Comparison of ENCODE assay signal across 9 mouse cellular contexts in genomic region chr12:113215667-113216346, GRCm38 (mm10). TPM values are rescaled to one million over a fixed set of nuclear protein-coding genes. Genes with fewer than 3 reads are reported as not detected.
DNase-seq lines count a peak whose midpoint lies in the region; ATAC-seq and TF ChIP-seq lines count a peak whose summit lies in the region.
"Had no signal": no experiment of that assay in that cellular context is flagged by ENCODE, and none has a peak within 500 bp of the region (broad histone marks: within the 10 kb centered on the region; RNA-seq: fewer than 3 reads in every experiment).

No protein-coding gene starts in this region.

- no peaks in the 10 kb centered on the region for H3K4me1 ChIP-seq in lung, embryonic 14.5 days (ENCODE audit: insufficient read depth)
- H3K4me1 ChIP-seq in neural tube, embryonic 14.5 days (ENCODE audit: control insufficient read depth, insufficient read depth, low read length) = no peaks in the 10 kb centered on the region

- WGBS in lung, embryonic 14.5 days = 9% methylated on average over 6 of the region's 6 CpGs
- WGBS in neural tube, embryonic 14.5 days = 18% methylated on average over 6 of the region's 6 CpGs

- no peak overlapping the region for H3K4me2 ChIP-seq in lung, embryonic 14.5 days
- no peak overlapping the region for H3K4me2 ChIP-seq in neural tube, embryonic 14.5 days (ENCODE audit: low read depth, low read length)

- H3K27me3 ChIP-seq in lung, embryonic 14.5 days (ENCODE audit: insufficient read depth, low read length) = no peaks in the 10 kb centered on the region
- no peaks in the 10 kb centered on the region for H3K27me3 ChIP-seq in neural tube, embryonic 14.5 days (ENCODE audit: control insufficient read depth, insufficient read depth, low read length)

- ATAC-seq in granulocyte monocyte progenitor cell, adult 5-6 weeks (replicated peaks; ENCODE audit: poor library complexity, severe bottlenecking) = peak; percentile 60
- ATAC-seq in lung, embryonic 14.5 days (ENCODE audit: insufficient read depth) = 0 out of 2 replicates have a peak, but pooled peaks have one; percentile 23
- peak; percentile 38; the same call in 1 of the 2 replicates for ATAC-seq in neural tube, embryonic 14.5 days (ENCODE audit: low read depth)

- peak; percentile 69 for DNase-seq in 3T3-L1 (ENCODE audit: low read depth, low spot score)
- DNase-seq in Muller cell, postnatal 12 days (ENCODE audit: inconsistent ontology term) = peak; percentile 63
- DNase-seq in cerebellum, postnatal 4 days (ENCODE audit: low spot score in 2 of 2) = peak; percentile 58 to 66
- DNase-seq in kidney, adult 9 months = peak; percentile 65
- DNase-seq in lung, embryonic 14.5 days = peak; percentile 75
- DNase-seq in thymus, postnatal 25 days = peak; percentile 77

- H3K36me3 ChIP-seq in lung, embryonic 14.5 days (ENCODE audit: insufficient read depth) = no peaks in the 10 kb centered on the region
- H3K36me3 ChIP-seq in neural tube, embryonic 14.5 days (ENCODE audit: control insufficient read depth, insufficient read depth, low read length) = no peaks in the 10 kb centered on the region

- no peak overlapping the region for H3K27ac ChIP-seq in lung, embryonic 14.5 days (ENCODE audit: low read depth)
- H3K27ac ChIP-seq in neural tube, embryonic 14.5 days (ENCODE audit: low read depth, low read length) = no peak overlapping the region
- H3K27ac ChIP-seq: macrophage had no signal

- H3K9me3 ChIP-seq in lung, embryonic 14.5 days (ENCODE audit: low read depth, low read length) = no peaks in the 10 kb centered on the region
- H3K9me3 ChIP-seq in neural tube, embryonic 14.5 days (ENCODE audit: control insufficient read depth, low read length) = no peaks in the 10 kb centered on the region

- no peak overlapping the region for H3K4me3 ChIP-seq in lung, embryonic 14.5 days (ENCODE audit: low read depth, low read length)
- no peak overlapping the region for H3K4me3 ChIP-seq in neural tube, embryonic 14.5 days (ENCODE audit: low read depth, low read length)

- no peak overlapping the region for H3K9ac ChIP-seq in lung, embryonic 14.5 days
- H3K9ac ChIP-seq in neural tube, embryonic 14.5 days (replicated peaks; ENCODE audit: low read depth, low read length) = no peak overlapping the region

- peak; percentile 88 for TF ChIP-seq CTCF in lung, embryonic 14.5 days (IDR thresholded peaks at IDR 0.05; ENCODE audit: low read depth)

RNA-seq across cellular contexts. Expression of gene Tmem121, which starts 30.1 kb away (rescaled TPM):
- 0.17 TPM in 1 of 2 replicates, not detected in the other for total RNA-seq in granulocyte monocyte progenitor cell, adult 5-6 weeks (2014; fragmentation: Nextera tagmentation)
- not detected in 2 replicates for total RNA-seq in granulocyte monocyte progenitor cell, adult 5-6 weeks (2017)
- polyA plus RNA-seq in lung, embryonic 14.5 days (2014; fragmentation: Nextera tagmentation; extraction: Ambion mirVana) = 4.3 and 6.1 TPM in 2 replicates
- polyA plus RNA-seq in neural tube, embryonic 14.5 days (2014; fragmentation: Nextera tagmentation; extraction: Ambion mirVana) = 24.9 and 29.4 TPM in 2 replicates
- polyA plus RNA-seq: macrophage had no signal

RNA-seq across cellular contexts. Expression of gene Tedc1, which starts 59.6 kb away (rescaled TPM):
- 6.5 and 11.1 TPM in 2 replicates for total RNA-seq in granulocyte monocyte progenitor cell, adult 5-6 weeks (2014; fragmentation: Nextera tagmentation)
- total RNA-seq in granulocyte monocyte progenitor cell, adult 5-6 weeks (2017) = 6.1 and 22.6 TPM in 2 replicates
- polyA plus RNA-seq in lung, embryonic 14.5 days (2014; fragmentation: Nextera tagmentation; extraction: Ambion mirVana) = 35.1 and 35.4 TPM in 2 replicates
- 12.7 and 17.5 TPM in 2 replicates for polyA plus RNA-seq in neural tube, embryonic 14.5 days (2014; fragmentation: Nextera tagmentation; extraction: Ambion mirVana)
